Mouse (Mus musculus): ENCODE data around the gene Caskin2.
"Not testable (repeated sequence)": the region's sequence is repeated elsewhere in the genome, so short reads cannot be mapped to it uniquely, and the experiment has no call there.

Gene Caskin2

DNA sequence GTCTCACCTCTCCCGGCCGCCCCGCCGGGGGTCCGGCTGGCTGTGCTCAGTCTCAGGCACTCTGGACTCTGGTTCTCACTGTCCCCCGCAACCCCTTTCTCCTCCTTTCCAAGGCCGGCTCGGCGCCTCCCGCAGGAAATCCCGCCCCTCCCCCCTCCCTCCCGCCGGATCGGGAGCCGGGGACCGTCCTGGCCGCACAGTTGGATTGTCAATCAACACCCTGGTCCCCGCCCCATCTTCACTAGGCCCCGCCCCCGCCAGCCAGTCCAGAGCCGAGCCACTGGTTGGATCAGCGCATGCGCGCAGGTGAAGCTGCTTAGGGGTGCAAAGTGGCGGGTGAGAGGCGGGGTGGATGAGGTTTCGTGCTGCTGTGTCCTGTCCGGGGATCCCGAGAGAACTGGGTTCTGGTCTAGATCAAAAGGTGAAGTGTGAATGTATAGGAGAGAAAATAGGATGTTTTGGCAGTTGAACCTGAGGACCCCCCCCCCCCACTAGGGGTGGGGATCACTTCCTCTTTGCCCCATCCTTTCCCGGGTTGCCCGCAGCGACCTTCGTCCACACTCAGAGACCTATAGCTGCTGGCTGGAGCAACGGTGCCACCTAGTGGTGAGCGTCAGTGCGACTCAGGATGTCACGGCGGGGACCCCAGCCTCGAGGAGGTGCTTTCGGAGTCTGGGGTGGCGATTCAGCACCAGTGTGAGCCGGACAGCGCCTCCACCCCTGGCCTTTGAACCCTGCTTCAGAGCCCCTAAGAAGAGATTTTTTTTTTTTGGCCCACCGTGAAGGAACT, at the start of gene Caskin2:
Caskin2 (minus strand) TSS at position 133 of the 790 bp plus-strand sequence.
- peak; percentile 89 for DNase-seq

DNA sequence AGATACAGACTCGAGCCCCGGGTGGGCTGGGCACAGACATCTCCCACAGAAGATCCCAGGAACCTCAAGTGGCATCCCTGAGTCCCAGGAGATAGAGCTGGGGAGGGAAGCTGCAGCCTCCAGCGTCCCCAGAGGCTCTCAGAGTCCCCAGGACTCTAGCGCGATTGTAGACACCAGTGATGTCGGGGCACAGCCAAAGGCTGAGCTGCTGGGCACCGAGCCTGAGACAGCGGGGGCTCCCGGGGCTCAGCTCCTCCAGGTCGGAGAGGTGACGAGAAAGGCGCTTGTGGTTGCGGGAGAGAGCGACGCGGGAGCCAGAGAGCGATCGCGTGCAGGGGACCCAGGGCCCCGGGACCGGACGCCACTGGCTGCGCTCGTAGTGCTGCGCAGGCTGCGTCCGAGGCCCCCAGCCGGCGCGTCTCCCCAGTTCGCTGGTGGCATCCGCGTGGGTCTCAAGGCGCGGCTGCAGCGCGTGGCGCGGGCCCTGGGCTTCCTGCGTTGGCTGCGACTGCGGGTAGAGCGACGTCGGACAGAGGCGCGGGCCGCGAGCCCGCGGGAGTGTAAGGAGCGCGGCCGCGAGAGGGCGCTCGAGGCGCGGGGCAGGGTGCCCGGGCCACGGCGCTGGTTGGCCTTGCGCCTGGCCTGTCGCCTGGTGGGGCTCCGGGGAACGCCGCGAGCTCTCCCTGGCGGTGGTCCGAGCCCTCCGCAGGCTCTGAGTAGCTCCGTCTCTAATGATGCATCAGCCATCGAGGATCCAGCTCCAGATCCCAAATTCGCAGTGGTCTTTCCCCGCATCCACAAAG, 45.9 kb upstream of the Caskin2 start:
- peak; percentile 77 for DNase-seq

- no peak for DNase-seq
These were observed 44.9 kb upstream of the Caskin2 start, which contains the start of gene Myo15b for GRCm38 (mm10) chr11:115858354-115858753. Myo15b (plus strand) TSS chr11:115858406.

DNA sequence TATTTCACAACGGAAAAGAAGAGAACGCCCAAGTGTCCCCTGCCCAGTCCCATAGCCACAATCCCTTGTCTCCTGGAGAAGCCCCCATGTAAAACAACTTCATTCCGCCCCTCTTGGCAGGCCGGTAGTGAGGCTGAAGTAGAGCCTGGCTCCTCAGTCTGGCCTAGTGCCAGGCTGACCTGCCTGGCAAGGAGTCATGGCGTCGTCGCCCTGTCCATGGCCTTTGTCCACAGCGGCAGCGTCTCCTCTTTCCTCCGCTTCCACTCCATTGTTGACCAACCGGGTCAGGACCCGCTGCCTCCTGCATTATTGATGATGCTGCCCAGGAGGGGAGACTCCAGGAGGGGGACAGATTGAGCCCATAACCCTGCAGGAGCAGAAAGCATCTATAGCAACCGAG, 44.5 kb upstream of the Caskin2 start:
- no peak for DNase-seq

GRCm38 (mm10) chr11:115857146-115857545, 43.7 kb upstream of the Caskin2 start:
- DNase-seq = not testable (repeated sequence)

DNA sequence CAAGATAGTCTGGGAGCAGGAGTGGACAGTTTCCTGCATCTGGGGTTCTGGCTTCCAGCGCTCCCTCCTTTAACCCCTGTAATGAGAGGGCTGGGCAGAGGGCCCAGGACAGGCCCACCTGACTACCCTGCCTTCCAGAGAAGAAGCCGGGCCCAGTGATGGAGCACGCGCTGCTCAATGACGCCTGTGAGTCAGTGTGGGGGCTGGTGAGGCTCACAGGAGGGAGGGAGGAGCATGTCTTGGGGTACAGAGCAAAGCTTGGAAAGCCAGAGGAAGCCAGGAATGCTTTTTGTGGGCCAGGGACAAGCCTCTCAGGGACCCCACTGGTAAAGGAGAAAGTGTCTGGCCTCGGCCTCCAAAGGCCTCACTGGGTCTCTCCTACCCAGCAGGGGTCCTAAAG, 41.2 kb upstream of the Caskin2 start:
- no peak for DNase-seq

- no peak for DNase-seq
These were observed 32.4 kb upstream of the Caskin2 start for GRCm38 (mm10) chr11:115845819-115846218.

DNA sequence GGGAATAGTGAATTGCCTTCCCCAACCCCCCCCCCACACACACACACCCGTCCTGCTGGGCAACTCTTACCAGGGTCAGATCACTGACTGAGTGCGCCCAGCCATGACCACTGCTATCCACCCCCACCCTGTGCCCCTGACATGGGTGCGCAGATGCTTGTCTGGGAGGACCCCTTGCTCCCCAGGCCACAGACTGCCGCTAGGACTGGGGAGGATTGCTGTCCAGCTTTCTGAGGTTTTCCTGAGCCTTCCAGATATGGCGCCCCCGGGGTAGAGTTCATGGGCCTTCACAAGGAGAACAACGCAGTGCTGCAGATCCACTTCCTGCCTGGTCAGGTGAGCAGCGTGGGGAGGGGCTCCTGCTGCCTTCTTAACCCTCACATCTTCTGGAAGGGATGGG, 30.8 kb upstream of the Caskin2 start:
- no peak for DNase-seq

DNA sequence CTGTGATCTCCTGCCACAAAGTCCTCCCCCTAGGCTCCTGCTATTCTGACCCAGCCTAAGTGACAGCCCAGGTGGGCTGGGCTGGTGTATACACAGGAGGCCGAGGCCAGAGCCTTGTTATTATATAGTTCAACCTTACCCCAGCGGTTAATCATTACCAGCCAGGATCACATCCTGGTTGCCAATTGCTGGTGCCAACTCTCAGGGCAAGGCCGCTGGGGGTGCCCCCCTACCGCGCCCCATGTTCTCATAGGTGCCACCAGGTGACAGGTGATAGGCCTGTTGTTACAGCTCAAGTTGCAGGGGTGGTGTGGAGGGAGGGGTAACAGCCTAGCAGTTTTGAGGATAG, 30.4 kb upstream of the Caskin2 start:
- no peak for DNase-seq

DNA sequence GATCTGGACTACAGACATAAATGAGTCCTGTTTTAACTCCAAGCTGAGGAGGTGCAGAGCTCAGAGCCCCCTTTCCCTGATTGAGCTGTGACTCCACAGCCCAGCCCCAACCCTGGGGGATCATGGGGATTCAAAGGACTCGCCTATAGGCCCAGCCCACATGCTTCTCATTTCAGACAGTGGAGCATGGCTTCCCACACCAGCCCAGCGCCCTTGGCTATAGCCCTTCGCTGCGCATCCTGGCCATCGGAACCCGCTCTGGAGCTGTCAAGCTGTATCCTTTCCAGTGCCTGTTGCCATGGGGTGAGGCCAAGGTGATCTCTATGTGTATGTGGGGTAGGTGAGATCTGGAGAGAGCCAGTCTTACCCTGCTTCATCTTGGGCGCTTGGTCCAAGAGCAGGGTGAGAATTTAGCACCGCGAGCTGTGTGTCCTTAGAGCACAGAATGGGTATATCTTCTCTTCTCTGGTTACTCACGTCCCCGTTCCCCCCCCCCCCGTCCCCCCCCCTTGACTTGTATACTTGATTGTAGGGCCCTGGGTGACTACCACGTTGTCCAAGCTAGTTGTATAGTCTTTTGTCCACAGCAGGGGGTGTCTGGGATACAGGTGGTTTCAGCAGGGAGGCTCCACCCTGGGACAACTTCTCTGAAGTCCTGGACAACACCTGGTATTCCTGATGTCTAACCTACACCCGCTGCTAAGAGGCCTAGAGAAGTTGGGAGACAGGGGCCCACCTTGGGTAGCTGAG, 29.9 kb upstream of the Caskin2 start:
- no peak for DNase-seq

GRCm38 (mm10) chr11:115841961-115842550, 28.6 kb upstream of the Caskin2 start:
- no peak for DNase-seq

- DNase-seq = no peak
These were observed 27.6 kb upstream of the Caskin2 start for GRCm38 (mm10) chr11:115841044-115841443.

DNA sequence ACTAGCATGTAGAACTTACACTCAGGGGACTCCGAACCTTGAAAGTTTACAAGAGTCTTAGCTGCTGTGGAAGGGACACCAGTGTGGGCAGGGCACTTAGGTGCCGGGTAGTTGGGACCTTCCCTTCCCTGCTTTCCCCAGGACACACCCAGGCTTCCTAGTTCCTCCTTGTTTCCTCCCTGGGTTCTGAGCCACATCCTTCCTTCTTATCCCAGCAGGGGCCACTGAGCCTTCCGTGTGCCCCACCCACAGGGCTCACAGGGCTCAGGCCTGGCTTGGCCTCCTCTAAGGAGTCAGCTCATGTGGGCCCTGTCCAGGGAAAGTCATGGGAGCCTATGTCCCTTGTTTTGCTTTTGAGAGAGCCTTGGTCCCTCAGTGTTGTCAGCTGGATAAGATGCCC, 26.3 kb upstream of the Caskin2 start:
- no peak for DNase-seq

DNA sequence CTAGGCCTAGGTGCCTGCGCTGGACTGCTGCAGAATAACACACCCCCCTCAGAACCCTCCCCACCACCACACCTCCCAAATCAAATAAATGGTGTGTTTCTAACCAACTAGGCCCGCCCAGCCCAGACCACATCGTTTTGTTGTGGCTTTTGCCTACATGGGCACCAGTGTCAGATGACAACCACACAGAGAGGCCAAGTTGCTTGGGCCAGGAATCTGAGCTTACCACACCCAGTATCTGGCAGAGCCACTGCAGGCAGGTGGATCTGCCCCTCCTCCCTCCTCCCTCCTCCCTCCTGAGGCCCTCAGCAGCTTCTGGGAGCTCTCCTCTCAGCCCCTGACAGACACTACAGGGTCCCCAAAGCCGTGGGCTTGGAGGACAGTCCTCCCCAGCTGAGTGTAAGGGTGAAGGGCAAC, 25.5 kb upstream of the Caskin2 start:
- no peak for DNase-seq

DNA sequence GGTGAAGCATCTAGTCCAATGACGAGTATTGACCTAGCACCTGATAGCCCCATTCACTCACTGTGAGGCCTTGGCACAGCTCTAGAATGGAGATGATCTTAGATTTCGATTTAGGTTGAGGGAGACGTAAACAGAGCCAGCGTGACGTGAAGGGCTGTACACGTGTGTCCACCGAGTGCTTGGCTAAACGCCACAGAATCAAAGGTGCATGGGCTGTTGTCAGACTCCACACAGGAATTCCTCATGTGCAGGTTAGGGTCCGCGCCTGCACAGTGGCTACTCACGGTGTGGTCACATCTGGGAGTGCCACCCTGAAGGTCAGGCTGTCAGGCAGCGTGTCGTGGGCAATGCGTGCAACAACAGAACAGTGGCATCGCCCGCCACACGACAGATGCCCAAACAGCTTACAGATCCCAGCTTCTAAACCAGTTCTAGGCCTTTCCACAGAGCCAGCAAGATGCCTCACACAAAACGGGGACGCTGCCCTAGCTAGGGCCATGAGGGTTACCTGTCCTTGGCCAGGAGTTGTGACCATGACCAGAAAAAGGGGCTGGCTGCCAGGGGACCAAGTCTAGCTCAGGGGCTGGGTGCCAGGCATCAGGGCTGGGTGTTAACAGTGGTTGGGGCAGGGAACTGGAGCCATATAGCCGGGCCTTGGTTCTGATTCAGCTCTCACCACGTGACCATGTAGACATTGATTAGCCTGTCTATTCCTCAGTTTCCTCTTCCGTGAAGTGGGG, 24.3 kb upstream of the Caskin2 start:
- no peak for DNase-seq

DNA sequence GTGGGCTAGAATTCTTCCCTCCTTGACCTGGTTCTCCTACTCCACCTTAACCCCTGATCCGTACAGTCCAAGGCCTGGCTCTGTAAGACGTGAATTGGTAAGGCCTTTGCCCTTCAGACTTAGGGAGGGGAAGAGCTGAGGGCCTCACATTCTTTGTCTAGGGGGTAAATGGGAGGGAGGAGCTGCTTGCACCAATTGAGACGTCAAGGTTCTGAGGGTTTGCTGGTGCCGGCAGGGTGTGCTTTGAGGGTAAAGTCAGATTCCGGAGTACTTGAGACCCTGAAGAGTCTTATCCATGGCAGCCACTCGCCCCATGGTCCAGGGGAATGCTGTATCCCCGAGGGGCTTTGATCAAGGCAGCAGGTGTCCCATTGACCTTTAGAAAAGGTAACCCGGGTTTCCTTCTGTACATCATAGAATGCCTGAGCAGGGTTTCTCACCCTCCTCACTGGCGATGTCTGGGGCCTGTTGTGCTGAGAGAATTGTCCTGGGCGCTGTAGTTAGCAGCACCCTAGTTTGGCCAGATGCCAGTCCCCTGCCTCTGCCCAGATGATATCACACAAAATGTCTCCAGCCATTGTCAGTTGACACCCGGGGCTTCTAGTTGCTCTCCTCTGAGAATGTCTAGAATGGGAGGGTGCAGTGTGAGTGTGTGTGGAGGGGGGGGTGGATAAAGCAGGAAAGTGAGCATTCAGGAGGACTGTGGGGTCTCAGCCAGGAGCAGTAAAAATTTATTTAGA, 23.4 kb upstream of the Caskin2 start:
- DNase-seq = no peak

DNA sequence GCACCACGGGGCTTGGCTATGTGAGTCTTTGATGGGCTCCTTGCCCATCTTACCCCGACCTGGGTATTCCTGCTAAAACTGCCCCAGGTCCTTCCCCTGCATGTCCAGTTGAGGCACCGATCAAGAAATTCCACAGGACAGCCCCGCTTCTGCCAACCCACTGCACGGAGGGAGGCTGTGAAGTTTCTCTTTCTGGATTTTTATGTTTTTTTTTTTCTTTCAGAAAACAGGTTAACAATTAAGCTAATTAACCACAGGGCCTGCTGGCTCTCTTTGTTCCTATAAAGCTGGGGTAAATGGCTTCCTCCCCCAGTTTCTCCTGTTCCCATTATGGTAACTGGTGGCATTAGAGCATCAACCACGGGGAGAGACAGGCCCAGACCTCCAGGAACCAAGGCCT, 20.6 kb upstream of the Caskin2 start:
- no peak for DNase-seq

DNA sequence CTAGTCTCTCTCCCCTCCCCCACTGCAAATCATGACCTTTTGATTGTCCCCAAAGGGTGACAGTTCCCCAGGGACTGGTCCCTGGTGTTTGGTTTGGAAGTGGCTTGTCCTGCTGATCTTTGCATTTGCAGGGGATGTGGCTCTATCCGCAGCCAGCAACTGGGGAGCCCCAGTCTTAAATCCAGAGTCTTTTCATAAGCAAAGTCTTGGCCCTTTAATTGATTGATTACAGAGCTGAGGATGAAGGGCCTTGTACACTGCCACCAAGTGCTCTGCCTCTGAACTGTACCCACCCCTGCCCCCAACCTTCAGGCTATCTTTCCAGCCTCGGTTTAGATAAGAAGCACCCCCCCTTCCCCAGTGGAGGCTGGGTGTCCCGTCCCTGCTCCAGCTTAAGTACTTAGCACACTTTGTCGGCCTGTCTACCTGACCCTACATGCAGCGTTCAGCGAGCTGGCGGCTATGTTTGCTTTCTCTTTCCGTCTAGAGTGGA, 19.6 kb upstream of the Caskin2 start:
- DNase-seq = no peak

- DNase-seq = no peak
These were observed 19.1 kb upstream of the Caskin2 start for GRCm38 (mm10) chr11:115832523-115832922.

- no peak for DNase-seq
These were observed 18.6 kb upstream of the Caskin2 start for GRCm38 (mm10) chr11:115832064-115832463.

- no peak for DNase-seq
These were observed 18.1 kb upstream of the Caskin2 start for GRCm38 (mm10) chr11:115831518-115831917.

Data from right cerebral cortex, postnatal 14 days (tissue).